Mouse (Mus musculus) limb, embryonic 14.5 days (tissue): ENCODE measurements around the gene Cldn14. TPM values are rescaled to one million over a fixed set of nuclear protein-coding genes. Genes with fewer than 3 reads are reported as not detected.

ENCODE experiments used
- ATAC-seq: fragments of 200-750 bp; cut with Nextera tagmentation; 2 replicates; pipeline ENCODE4 v1.8.0; 2017; ENCODE audit warnings: low read depth, moderate number of reproducible peaks, moderate TSS enrichment; ENCODE audit not compliant: low FRiP score
- DNase-seq: peaks from one replicate; pipeline ENCODE4 v3.0.0-alpha.2; 2015; ENCODE audit warnings: low spot score
- H3K27ac ChIP-seq: fragments of 300-500 bp; sonication (generic); replicated peaks from 2 replicates; pipeline ENCODE4 v1.5.1; 2014; ENCODE audit warnings: low read depth, mild to moderate bottlenecking, low read length, moderate library complexity, mixed read lengths
- H3K27me3 ChIP-seq: fragments of 300-500 bp; sonication (generic); 2 replicates; pipeline ENCODE4 v1.6.1; 2014; ENCODE audit warnings: low read length, mixed read lengths; ENCODE audit not compliant: control insufficient read depth, insufficient read depth
- H3K36me3 ChIP-seq: fragments of 300-500 bp; sonication (generic); 2 replicates; pipeline ENCODE4 v1.6.1; 2014; ENCODE audit warnings: mild to moderate bottlenecking, low read length, moderate library complexity, mixed read lengths; ENCODE audit not compliant: control insufficient read depth, insufficient read depth
- H3K4me1 ChIP-seq: fragments of 300-500 bp; sonication (generic); 2 replicates; pipeline ENCODE4 v1.6.1; 2014; ENCODE audit warnings: antibody characterized with exemption, low read length, mixed read lengths; ENCODE audit not compliant: control insufficient read depth, insufficient read depth
- H3K4me2 ChIP-seq: fragments of 300-500 bp; sonication (generic); replicated peaks from 2 replicates; pipeline ENCODE4 v1.6.1; 2014; ENCODE audit warnings: low read depth, mild to moderate bottlenecking, low read length, moderate library complexity; ENCODE audit not compliant: severe bottlenecking
- H3K4me3 ChIP-seq: fragments of 300-500 bp; sonication (generic); replicated peaks from 2 replicates; pipeline ENCODE4 v1.5.1; 2014; ENCODE audit warnings: low read length
- H3K9ac ChIP-seq: fragments of 300-500 bp; sonication (generic); 2 replicates; pipeline ENCODE4 v1.6.1; 2014; ENCODE audit warnings: mild to moderate bottlenecking, low read depth, low read length, moderate library complexity; ENCODE audit not compliant: severe bottlenecking
- H3K9me3 ChIP-seq: fragments of 300-500 bp; sonication (generic); 2 replicates; pipeline ENCODE4 v1.6.1; 2016; ENCODE audit warnings: low read length; ENCODE audit not compliant: control insufficient read depth
- POLR2A ChIP-seq: fragments of 200-500 bp; IDR thresholded peaks from 2 replicates; pipeline ENCODE4 v1.8.0; 2012; ENCODE audit warnings: inconsistent platforms, mild to moderate bottlenecking, moderate library complexity, borderline replicate concordance; ENCODE audit not compliant: insufficient read depth, insufficient read length; ENCODE audit errors: extremely low read depth
- WGBS: fragments of 180-500 bp; shearing (Covaris S2); extraction: QIAGEN DNeasy Blood & Tissue Kit; methylation state at CpG from one replicate; pipeline ENCODE4 v1.1.7; 2014; 5-methylcytosine and 5-hydroxymethylcytosine counted together
- polyA plus RNA-seq, 2 experiments: library from polyadenylated mRNA; depleted of rRNA in 1 of 2; stranded (reverse) in 1 of 2; unstranded in 1 of 2; fragments of >200 nt; fragmentation: Nextera tagmentation in 1 of 2; extraction: Ambion mirVana in 1 of 2; gene quantifications; 2 replicates each; pipeline versions ENCODE4 v1.2.1 to v1.2.3; 2012 to 2014

Cldn14 gene
- polyA plus RNA-seq, 2 experiments: not detected

DNA sequence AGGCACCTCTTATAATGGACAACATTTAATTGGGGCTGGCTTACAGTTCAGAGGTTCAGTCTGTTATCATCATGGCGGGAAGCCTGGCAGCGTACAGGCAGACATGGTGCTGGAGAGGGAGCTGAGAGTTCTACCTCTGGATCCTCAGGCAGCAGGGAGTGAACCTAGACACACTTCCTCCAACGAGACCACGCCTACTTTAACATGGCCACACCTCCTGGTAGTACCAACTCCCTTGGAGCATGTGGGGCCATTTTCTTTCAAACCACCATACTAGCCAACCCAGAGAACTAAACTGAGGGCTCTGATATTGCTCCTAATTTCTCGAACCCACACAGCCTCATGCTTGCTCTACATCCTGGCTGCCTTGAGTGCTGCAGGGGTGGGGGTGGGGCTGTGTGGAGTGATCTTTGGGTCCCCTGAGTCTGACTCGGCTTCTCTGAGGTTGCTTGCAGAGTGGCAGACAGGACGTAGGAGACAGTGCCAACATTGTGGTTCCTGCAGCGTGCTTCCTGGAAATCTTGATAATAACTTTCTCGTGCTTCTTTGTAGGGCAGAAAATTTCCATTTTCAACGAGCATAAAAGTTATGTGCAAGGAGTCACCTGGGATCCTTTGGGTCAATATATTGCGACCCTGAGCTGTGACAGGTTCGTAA lies 117.6 kb downstream of the Cldn14 start:
- no peaks in the 10 kb centered on the region for H3K27me3 ChIP-seq
- H3K36me3 ChIP-seq: peaks cover 75% of the 10 kb centered on the region
- no peak overlapping the region for H3K4me2 ChIP-seq
- H3K4me1 ChIP-seq: no peaks in the 10 kb centered on the region
- 90% methylated on average over 12 of the region's 12 CpGs for WGBS
- H3K4me3 ChIP-seq: no peak overlapping the region
- H3K9me3 ChIP-seq: no peaks in the 10 kb centered on the region
- H3K9ac ChIP-seq: no peak overlapping the region
- ATAC-seq: no peak
- no peak overlapping the region for H3K27ac ChIP-seq
- TF ChIP-seq POLR2A: no peak
- DNase-seq: no peak

DNA sequence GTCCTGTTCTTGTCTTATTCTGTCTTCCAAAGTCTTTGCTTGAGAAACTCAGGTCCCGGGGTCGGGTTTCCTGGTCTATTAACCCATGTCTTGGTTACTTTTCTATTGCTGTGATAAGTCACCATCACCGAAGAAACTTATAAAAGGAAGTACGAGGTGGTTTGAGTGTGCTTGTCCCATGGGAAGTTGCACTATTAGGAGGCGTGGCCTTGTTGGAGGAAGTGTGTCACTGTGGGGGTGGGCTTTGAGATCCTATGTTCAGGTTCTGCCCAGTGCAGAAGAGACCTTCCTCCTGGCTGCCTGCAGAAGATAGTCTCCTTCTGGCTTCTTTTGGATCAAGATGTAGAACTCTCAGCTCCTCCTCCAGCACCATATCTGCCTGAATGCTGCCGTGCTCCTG lies 120.2 kb downstream of the Cldn14 start:
- Histone ChIP-seq H3K36me3 (peaks cover 59% of the 10 kb centered on the region), H3K4me3 (no peak overlapping the region), H3K9ac (no peak overlapping the region), H3K4me1 (no peaks in the 10 kb centered on the region), H3K27ac (no peak overlapping the region), H3K9me3 (no peaks in the 10 kb centered on the region), H3K27me3 (no peaks in the 10 kb centered on the region), H3K4me2 (no peak overlapping the region)
- no peak for TF ChIP-seq POLR2A
- DNase-seq (no peak), ATAC-seq (no peak)
- WGBS: 88% methylated on average over 6 of the region's 6 CpGs

DNA sequence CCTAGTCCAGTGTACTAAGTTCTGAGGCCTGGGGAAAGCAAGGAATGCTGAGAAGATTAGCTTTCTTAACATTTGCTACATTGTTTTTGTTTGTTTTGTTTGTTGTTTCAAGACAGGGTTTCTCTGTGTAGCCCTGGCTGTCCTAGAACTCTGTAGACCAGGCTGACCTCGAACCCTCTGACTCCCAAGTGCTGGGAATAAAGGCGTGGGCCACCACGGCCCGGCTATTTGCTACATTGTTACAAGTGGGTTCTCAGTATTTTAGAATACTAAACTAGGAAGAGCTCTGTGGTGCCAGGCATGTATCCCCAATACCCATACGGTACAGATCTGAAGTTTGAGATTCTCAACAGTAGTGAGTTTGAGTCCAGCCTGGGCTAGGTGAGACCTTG lies 123.9 kb downstream of the Cldn14 start:
- no peaks in the 10 kb centered on the region for H3K9me3 ChIP-seq
- H3K4me3 ChIP-seq: peak overlapping the region; percentile 82
- DNase-seq (no peak), ATAC-seq (no peak)
- no peak overlapping the region for H3K27ac ChIP-seq
- H3K27me3 ChIP-seq: no peaks in the 10 kb centered on the region
- peak overlapping the region; percentile 87 for H3K4me2 ChIP-seq
- peaks cover 29% of the 10 kb centered on the region for H3K36me3 ChIP-seq
- H3K9ac ChIP-seq: peak overlapping the region; percentile 72
- peaks cover 3% of the 10 kb centered on the region; the same call in 1 of the 2 replicates for H3K4me1 ChIP-seq
- no peak for TF ChIP-seq POLR2A
- WGBS: 51% methylated on average over 5 of the region's 5 CpGs

GRCm38 (mm10) chr16:93884086-93884721 lies 124.4 kb downstream of the Cldn14 start:
- Histone ChIP-seq H3K9me3 (no peaks in the 10 kb centered on the region), H3K36me3 (peaks cover 29% of the 10 kb centered on the region), H3K27me3 (no peaks in the 10 kb centered on the region), H3K9ac (peak overlapping the region; percentile 72), H3K4me1 (peaks cover 3% of the 10 kb centered on the region; the same call in 1 of the 2 replicates), H3K4me3 (peak overlapping the region; percentile 82), H3K4me2 (peak overlapping the region; percentile 87), H3K27ac (no peak overlapping the region)
- no peak for TF ChIP-seq POLR2A
- ATAC-seq: peak; percentile 54; the same call in 1 of the 2 replicates
- under 1% methylated on average over 41 of the region's 43 CpGs for WGBS
- peak; percentile 9 for DNase-seq

GRCm38 (mm10) chr16:93883423-93884085 lies 125.1 kb downstream of the Cldn14 start, which contains the start of gene Chaf1b:
Gene Chaf1b, plus strand, starts transcription at chr16:93883901.
- peak within 1 kb of the TSS; percentile 72 for H3K9ac ChIP-seq
- WGBS: under 1% methylated on average over 36 of the region's 54 CpGs
- TF ChIP-seq POLR2A: no peak
- H3K4me3 ChIP-seq: peak within 1 kb of the TSS; percentile 82
- H3K36me3 ChIP-seq: peaks cover 25% of the 10 kb centered on the region
- H3K4me2 ChIP-seq: peak within 1 kb of the TSS; percentile 87
- ATAC-seq (peak; percentile 94), DNase-seq (peak; percentile 96)
- no peaks in the 10 kb centered on the region for H3K27me3 ChIP-seq
- H3K9me3 ChIP-seq: no peaks in the 10 kb centered on the region
- no peak within 1 kb of the TSS for H3K27ac ChIP-seq
- peaks cover 3% of the 10 kb centered on the region; the same call in 1 of the 2 replicates for H3K4me1 ChIP-seq
